Mouse (Mus musculus) CD4-positive, CD25-positive, alpha-beta regulatory T cell, adult 4 months (primary cell): ENCODE measurements around the gene Hsd3b2. TPM values are rescaled to one million over a fixed set of nuclear protein-coding genes. Genes with fewer than 3 reads are reported as not detected.
"Not testable (repeated sequence)": the region's sequence is repeated elsewhere in the genome, so short reads cannot be mapped to it uniquely, and the experiment has no call there.

Experiments used
- ATAC-seq: one replicate; pipeline ENCODE4 v1.8.0; 2017
- polyA plus RNA-seq, 2 experiments: library from polyadenylated mRNA; unstranded; fragments of 100-300 nt; shearing (Covaris generic); gene quantifications; one replicate each; pipeline ENCODE4 v1.2.1; 2017

Hsd3b2 gene
- not detected for polyA plus RNA-seq

- ATAC-seq, result no peak
Observed at GRCm38 (mm10) chr3:98724376-98724775, at the start of gene Hsd3b2. Gene Hsd3b2, minus strand, starts transcription at chr3:98724543.

GRCm38 (mm10) chr3:98764155-98764554 lies 39.8 kb upstream of the Hsd3b2 start:
- ATAC-seq, result no peak

- no peak for ATAC-seq
Observed at GRCm38 (mm10) chr3:98756836-98757235, 32.5 kb upstream of the Hsd3b2 start.

- ATAC-seq, result no peak
Observed at GRCm38 (mm10) chr3:98752171-98752570, 27.8 kb upstream of the Hsd3b2 start.

- ATAC-seq, result not testable (repeated sequence)
Observed at GRCm38 (mm10) chr3:98741043-98741442, 16.7 kb upstream of the Hsd3b2 start.

- ATAC-seq, result no peak
Observed at GRCm38 (mm10) chr3:98734340-98734739, 10.0 kb upstream of the Hsd3b2 start.

GRCm38 (mm10) chr3:98733724-98734123 lies 9.4 kb upstream of the Hsd3b2 start:
- ATAC-seq, result no peak

- ATAC-seq, result no peak
Observed at GRCm38 (mm10) chr3:98726281-98726680, 1.9 kb upstream of the Hsd3b2 start.

GRCm38 (mm10) chr3:98720740-98721139 lies 3.6 kb downstream of the Hsd3b2 start:
- ATAC-seq, result no peak

- no peak for ATAC-seq
Observed at GRCm38 (mm10) chr3:98682401-98682800, 41.9 kb downstream of the Hsd3b2 start.

GRCm38 (mm10) chr3:98680786-98681185 lies 43.6 kb downstream of the Hsd3b2 start:
- ATAC-seq, result no peak

Other genes starting within 250 kb of the Hsd3b2 start
- not detected for gene Hsd3b4, start 214.0 kb downstream of the Hsd3b2 start, polyA plus RNA-seq
- not detected for gene Gm10681, start 135.7 kb downstream of the Hsd3b2 start, polyA plus RNA-seq
- gene Hsd3b5, start 94.3 kb downstream of the Hsd3b2 start, polyA plus RNA-seq, result not detected
- gene Hsd3b3, start 38.6 kb upstream of the Hsd3b2 start, polyA plus RNA-seq, result under 1 TPM in 1 of 2 experiments, not detected in 1; 0.11 TPM
- not detected for gene Hsd3b6, start 89.9 kb upstream of the Hsd3b2 start, polyA plus RNA-seq
- not detected for gene Hsd3b1, start 135.3 kb upstream of the Hsd3b2 start, polyA plus RNA-seq
- gene Hao2, start 168.7 kb upstream of the Hsd3b2 start, polyA plus RNA-seq, result not detected